Mouse (Mus musculus): ENCODE data around the gene Htr5b.

DNA sequence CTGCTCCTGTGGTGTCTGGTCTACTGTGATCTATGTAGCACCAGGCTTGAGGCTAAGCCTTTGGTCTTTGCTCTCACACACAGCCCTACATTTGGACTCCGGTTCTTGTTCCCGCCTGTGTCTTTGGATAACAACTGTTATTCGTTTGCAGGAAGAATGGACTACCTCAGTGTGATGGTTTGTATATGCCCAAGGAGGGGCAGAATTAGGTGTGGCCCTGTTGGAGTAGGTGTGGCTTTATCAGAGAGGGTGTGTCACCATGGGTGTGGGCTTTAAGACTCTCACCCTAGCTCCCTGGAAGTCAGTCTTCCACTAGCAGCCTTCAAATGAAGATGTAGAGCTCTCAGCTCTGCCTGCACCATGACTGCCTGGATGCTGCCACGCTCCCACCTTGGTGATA is 20.4 kb upstream of the Htr5b start:
- no peak for TF ChIP-seq CTCF (IDR thresholded peaks at IDR 0.05; ENCODE audit: insufficient read depth, low read depth, low read length)
- no peak for TF ChIP-seq POLR2A (IDR thresholded peaks at IDR 0.05; ENCODE audit: insufficient read depth, low read depth, low read length)

Measured in olfactory bulb, adult 2 months (tissue).